Mouse (Mus musculus) c-Kit-negative CD71-positive TER-119-positive erythroid progenitor cells, embryonic 14.5 days (primary cell): ENCODE data around the gene Slc38a5.

Source experiments
- DNase-seq: peaks from one replicate; pipeline ENCODE4 v3.0.0-alpha.2; 2013; ENCODE audit warnings: low read depth, low spot score

The Slc38a5 gene

DNA sequence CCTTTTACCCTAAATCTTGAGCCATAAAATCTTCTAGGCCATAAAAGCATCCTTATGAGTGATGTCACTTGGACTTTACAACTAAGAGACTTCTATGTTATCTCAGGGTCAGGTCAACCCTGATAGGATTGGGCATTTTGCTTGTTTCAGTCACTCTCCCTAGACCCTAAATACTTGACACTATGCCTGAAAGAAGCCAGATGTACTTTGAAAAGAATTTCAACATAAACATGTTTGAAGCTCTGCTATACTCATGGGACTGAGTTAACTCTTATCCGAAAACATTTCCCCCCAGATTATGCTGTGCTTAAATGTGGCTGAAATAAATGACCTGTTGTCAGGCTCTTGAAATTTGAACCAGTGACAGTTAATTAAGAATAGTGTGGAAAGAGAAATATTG, 38.4 kb downstream of the Slc38a5 start:
- no peak for DNase-seq

DNA sequence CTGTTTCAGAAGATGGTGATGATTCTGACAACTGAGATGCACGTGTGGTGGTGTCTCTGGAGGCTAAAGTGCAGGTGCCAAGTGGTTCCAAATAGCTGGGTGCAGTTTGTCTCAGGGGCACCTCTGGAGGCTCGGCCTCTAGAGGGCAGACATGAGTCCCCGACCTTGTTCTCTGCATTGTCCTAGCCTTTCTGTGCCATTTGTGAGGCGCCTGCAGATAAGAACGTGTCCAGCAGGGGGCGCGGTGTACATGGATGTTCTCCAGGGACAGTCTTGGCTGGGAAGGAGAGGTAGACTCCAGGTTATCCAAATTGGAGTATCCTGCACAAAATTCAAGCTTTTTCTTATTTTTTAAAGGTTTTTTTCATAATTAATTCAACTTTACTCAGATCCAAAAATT, 44.0 kb downstream of the Slc38a5 start:
- peak; percentile 56 for DNase-seq

DNA sequence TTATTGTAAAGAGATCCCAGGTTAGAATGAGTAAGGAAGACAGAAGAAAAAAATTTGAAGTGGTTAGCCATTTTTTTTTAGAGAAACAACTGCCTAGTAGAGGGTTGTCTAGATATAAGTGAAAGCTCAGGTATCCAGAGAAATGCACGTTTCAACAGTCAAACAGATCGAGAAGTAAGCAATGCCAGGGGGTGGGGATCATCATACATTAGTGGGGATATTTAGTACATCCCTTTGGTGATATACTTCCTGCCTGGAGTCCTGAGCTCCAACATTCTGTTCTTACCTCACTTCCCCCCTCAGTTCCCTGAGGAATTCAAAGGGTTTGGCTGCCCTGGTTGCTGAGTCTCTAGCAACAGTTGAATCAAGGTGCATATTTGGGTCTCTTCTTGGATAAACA, 56.2 kb downstream of the Slc38a5 start, which contains the start of gene Ssxb10:
Gene Ssxb10, plus strand, starts transcription at position 301 of the 400 bp plus-strand sequence.
- no peak for DNase-seq
